Mouse (Mus musculus) kidney, embryonic 14.5 days (tissue): Measurements from ENCODE around the gene Foxd3. TPM values are rescaled to one million over a fixed set of nuclear protein-coding genes. Genes with fewer than 3 reads are reported as not detected.
A peak's percentile ranks its signal among the peaks of the same experiment; 100 is the strongest.
"Not testable (repeated sequence)": the region's sequence is repeated elsewhere in the genome, so short reads cannot be mapped to it uniquely, and the experiment has no call there.

Experiments used
- ATAC-seq: fragments of 200-750 bp; cut with Nextera tagmentation; 2 replicates; pipeline ENCODE4 v1.8.0; 2017; ENCODE audit warnings: moderate number of reproducible peaks, mild to moderate bottlenecking, moderate TSS enrichment, moderate library complexity; ENCODE audit not compliant: low FRiP score, low TSS enrichment
- H3K27ac ChIP-seq: fragments of 300-500 bp; sonication (generic); 2 replicates; pipeline ENCODE4 v1.5.1; 2014; ENCODE audit warnings: low read depth, mild to moderate bottlenecking, low read length, moderate library complexity, mixed read lengths
- H3K27me3 ChIP-seq: fragments of 300-500 bp; sonication (generic); 2 replicates; pipeline ENCODE4 v1.6.1; 2014; ENCODE audit warnings: mild to moderate bottlenecking, low read length; ENCODE audit not compliant: control insufficient read depth, insufficient read depth
- H3K36me3 ChIP-seq: fragments of 300-500 bp; sonication (generic); 2 replicates; pipeline ENCODE4 v1.6.1; 2014; ENCODE audit warnings: low read length, mixed read lengths; ENCODE audit not compliant: control insufficient read depth, insufficient read depth
- H3K4me1 ChIP-seq: fragments of 300-500 bp; sonication (generic); 2 replicates; pipeline ENCODE4 v1.6.1; 2014; ENCODE audit warnings: low read length, mixed read lengths; ENCODE audit not compliant: control insufficient read depth, insufficient read depth
- H3K4me2 ChIP-seq: fragments of 300-500 bp; sonication (generic); replicated peaks from 2 replicates; pipeline ENCODE4 v1.6.1; 2014; ENCODE audit warnings: low read depth, mild to moderate bottlenecking, low read length
- H3K4me3 ChIP-seq: fragments of 300-500 bp; sonication (generic); 2 replicates; pipeline ENCODE4 v1.5.1; 2014; ENCODE audit warnings: mild to moderate bottlenecking, low read length
- H3K9ac ChIP-seq: fragments of 300-500 bp; sonication (generic); 2 replicates; pipeline ENCODE4 v1.6.1; 2014; ENCODE audit warnings: low read depth, mild to moderate bottlenecking, low read length, moderate library complexity
- H3K9me3 ChIP-seq: fragments of 300-500 bp; sonication (generic); 2 replicates; pipeline ENCODE4 v1.6.1; 2016; ENCODE audit warnings: low read length; ENCODE audit not compliant: control insufficient read depth
- WGBS: fragments of 180-500 bp; shearing (Covaris S2); extraction: QIAGEN DNeasy Blood & Tissue Kit; methylation state at CpG from one replicate; pipeline ENCODE4 v1.1.7; 2014; 5-methylcytosine and 5-hydroxymethylcytosine counted together
- polyA plus RNA-seq: library from polyadenylated mRNA; unstranded; fragments of >200 nt; fragmentation: Nextera tagmentation; extraction: Ambion mirVana; gene quantifications from 2 replicates; pipeline ENCODE4 v1.2.1, GENCODE M21; 2014

Gene Foxd3
- not detected in 2 replicates for polyA plus RNA-seq

DNA sequence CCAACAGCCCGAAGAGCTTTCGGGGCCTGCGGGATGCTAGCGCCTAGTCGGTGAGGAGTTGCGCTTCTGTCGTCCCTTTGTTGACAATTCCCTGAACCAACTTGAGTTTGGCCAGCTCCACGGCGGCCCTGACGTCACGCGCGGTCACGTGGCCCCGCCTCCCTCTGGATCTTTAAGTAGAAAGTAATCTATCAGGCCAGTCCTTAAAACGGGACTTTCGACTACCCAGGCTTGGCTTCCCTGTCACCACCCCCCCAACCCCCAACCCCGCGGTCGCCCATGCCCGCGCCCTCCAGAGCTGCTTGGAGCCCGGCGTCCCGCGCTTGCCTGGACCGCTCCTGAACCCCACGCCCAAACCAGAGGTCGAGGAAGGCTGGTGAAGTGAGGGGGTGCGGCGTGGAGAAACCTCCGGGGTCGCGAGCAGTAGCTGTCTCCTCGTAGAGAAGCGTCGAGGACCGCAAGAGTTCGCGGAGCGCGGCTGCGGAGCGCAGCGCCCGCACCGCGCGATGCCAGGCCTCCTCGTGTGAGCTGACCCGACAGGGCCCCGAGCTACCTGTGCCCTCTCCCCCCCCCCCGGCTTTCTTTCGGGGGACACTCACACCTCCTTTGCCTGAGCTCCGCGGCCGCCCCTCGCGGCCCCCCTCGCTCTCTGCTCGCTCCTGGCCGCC is at the start of gene Foxd3:
TSS of gene Foxd3 (plus strand) at position 363 of the 668 bp plus-strand sequence.
- peak within 1 kb of the TSS; percentile 27 for H3K4me3 ChIP-seq
- no peak within 1 kb of the TSS for H3K27ac ChIP-seq
- H3K4me1 ChIP-seq = peaks cover 11% of the 10 kb centered on the region; the same call in 1 of the 2 replicates
- H3K9ac ChIP-seq = no peak within 1 kb of the TSS
- 0 out of 2 replicates have a peak, but pooled peaks have one; percentile 40 for ATAC-seq
- H3K9me3 ChIP-seq = no peaks in the 10 kb centered on the region
- WGBS = under 1% methylated on average over 56 of the region's 62 CpGs
- no peaks in the 10 kb centered on the region for H3K36me3 ChIP-seq
- H3K27me3 ChIP-seq = peaks cover 88% of the 10 kb centered on the region
- peak within 1 kb of the TSS; percentile 39 for H3K4me2 ChIP-seq

GRCm38 (mm10) chr4:99612156-99612555 is 43.9 kb upstream of the Foxd3 start:
- WGBS = 74% methylated on average over 10 of the region's 10 CpGs
- no peak overlapping the region for H3K4me2 ChIP-seq
- no peak overlapping the region for H3K4me3 ChIP-seq
- ATAC-seq = no peak
- H3K9me3 ChIP-seq = no peaks in the 10 kb centered on the region
- H3K27me3 ChIP-seq = no peaks in the 10 kb centered on the region
- no peak overlapping the region for H3K9ac ChIP-seq
- no peak overlapping the region for H3K27ac ChIP-seq
- H3K36me3 ChIP-seq = no peaks in the 10 kb centered on the region
- no peaks in the 10 kb centered on the region for H3K4me1 ChIP-seq

DNA sequence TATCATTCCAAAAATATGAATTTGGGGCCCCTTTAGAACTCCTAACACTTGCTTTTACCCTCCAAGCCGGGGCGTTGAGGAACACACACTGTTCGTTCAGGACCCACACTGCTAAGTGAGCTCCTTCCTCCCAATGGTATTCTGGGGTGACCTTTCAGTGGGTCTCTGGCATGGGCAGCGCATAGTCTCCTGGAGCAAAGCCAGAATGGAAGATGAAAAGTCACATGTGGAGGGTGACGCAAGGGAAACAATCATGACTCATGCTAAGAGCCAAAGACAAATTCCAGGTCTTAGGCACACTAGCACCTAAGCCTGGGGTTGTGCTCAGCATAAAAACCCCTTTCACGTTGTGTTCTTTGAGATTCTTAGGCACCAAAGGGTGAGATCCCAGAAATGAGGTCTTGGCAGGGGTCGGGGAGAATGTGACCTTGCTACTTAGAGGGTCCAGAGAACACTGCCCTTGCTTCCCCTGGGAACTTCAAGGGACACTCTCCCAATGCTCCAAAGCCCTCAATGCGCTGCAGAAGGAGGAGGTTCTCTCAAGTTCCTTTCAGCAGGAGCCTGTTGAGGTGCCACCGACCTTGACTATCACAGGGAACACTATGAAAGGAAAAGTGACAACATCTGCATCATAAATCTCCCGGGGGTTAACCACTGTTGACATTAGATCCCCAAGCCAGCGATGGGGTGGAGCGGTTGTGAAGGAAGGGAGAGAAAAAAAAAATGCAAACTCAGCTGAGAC is 43.3 kb upstream of the Foxd3 start:
- Histone ChIP-seq H3K9me3 (no peaks in the 10 kb centered on the region), H3K4me3 (no peak overlapping the region), H3K9ac (no peak overlapping the region), H3K36me3 (no peaks in the 10 kb centered on the region), H3K27me3 (no peaks in the 10 kb centered on the region), H3K27ac (no peak overlapping the region), H3K4me1 (no peaks in the 10 kb centered on the region), H3K4me2 (no peak overlapping the region)
- ATAC-seq = no peak
- WGBS = 66% methylated on average over 12 of the region's 12 CpGs

DNA sequence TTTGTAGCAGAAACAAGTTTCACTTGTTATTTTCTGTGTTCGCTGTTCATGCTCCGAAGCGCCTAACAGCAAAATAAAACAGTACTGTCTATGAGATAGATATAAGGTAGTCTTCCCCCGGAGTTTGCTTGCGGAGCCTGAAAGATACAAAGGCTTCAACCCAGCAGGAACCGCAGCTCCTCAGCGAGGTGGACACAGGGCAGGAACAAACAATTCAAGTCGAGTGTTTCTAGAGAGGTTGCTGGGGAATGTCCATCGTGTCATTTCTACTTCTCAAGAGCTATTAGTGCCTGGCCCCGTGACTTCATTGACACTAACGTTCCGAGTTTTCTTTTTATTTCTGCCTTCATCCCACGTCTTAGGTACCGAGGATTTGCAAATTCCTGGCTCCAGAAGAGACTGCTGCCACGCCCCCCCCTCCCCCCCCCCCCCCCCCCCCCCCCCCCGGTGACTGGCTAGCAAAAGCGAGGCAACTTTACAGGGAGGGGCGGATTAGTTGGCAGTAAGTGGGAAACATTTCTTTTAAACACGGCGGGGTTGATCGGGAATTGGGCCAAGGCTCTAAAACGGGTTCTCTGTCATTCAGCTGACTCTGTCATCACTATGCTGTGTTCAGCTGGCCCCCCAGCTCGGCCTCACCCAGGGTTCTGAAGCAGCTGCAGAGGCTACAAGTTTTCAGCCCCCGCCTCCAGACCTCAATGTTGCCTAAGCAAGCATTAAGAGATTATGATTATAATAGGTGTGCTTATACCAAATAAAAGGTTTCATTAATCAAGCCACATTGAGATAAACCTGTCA is 29.9 kb upstream of the Foxd3 start:
- no peak for ATAC-seq
- Histone ChIP-seq H3K9ac (no peak overlapping the region), H3K4me3 (no peak overlapping the region), H3K36me3 (no peaks in the 10 kb centered on the region), H3K4me2 (peak overlapping the region; percentile 26; the same call in 1 of the 2 replicates), H3K9me3 (no peaks in the 10 kb centered on the region), H3K27ac (no peak overlapping the region), H3K27me3 (peaks cover 2% of the 10 kb centered on the region; the same call in 1 of the 2 replicates), H3K4me1 (no peaks in the 10 kb centered on the region)
- 15% methylated on average over 20 of the region's 24 CpGs for WGBS

DNA sequence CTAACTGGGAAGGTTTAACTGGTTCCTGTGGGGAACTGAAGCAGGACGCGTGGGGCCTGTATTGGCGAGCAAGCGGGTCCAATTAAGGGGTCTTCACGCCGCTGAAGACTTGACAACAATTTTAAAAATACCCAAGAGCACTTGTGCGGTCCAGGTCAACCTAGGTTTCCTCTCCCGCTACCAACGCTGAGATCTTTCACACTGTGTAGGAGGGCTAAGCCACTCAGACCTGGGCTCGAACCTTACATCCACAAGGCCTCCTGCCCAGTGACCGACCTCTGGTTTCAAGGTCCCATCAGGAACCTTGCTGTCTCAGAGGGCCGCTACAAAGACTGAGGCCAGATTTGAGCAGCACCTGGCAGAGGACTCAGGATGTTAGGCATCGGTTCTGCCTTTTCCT is 29.0 kb upstream of the Foxd3 start:
- Histone ChIP-seq H3K4me2 (no peak overlapping the region), H3K4me1 (no peaks in the 10 kb centered on the region), H3K27me3 (peaks cover 2% of the 10 kb centered on the region; the same call in 1 of the 2 replicates), H3K9me3 (no peaks in the 10 kb centered on the region), H3K27ac (no peak overlapping the region), H3K4me3 (no peak overlapping the region), H3K9ac (no peak overlapping the region), H3K36me3 (no peaks in the 10 kb centered on the region)
- no peak for ATAC-seq
- 70% methylated on average over 13 of the region's 13 CpGs for WGBS

DNA sequence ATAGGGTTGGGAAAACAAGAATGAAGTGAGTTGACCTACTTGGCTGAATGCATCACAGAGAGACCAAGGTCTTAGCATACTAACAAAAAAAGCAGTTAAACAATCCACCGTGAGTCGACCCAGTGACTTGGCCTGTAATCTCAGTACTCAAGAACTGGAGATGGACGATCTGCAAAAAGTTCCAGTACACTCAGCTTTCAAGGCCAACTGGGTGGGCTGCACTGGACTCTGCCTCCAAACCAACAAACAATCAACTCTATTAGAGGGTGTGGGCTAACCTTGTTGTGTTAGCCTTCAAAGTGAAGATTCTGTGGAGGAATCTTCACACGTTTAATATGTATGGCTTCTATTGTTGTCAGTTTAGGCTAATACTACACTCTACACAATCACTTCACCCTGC is 20.1 kb upstream of the Foxd3 start:
- 78% methylated on average over 4 of the region's 4 CpGs for WGBS
- Histone ChIP-seq H3K4me1 (no peaks in the 10 kb centered on the region), H3K36me3 (no peaks in the 10 kb centered on the region), H3K9ac (no peak overlapping the region), H3K4me2 (no peak overlapping the region), H3K27me3 (no peaks in the 10 kb centered on the region), H3K9me3 (no peaks in the 10 kb centered on the region), H3K4me3 (no peak overlapping the region), H3K27ac (no peak overlapping the region)
- no peak for ATAC-seq

- ATAC-seq = no peak
- no peak overlapping the region for H3K9ac ChIP-seq
- no peaks in the 10 kb centered on the region for H3K36me3 ChIP-seq
- H3K4me3 ChIP-seq = no peak overlapping the region
- 71% methylated on average over 4 of the region's 4 CpGs for WGBS
- no peaks in the 10 kb centered on the region for H3K9me3 ChIP-seq
- no peak overlapping the region for H3K27ac ChIP-seq
- no peak overlapping the region for H3K4me2 ChIP-seq
- H3K4me1 ChIP-seq = no peaks in the 10 kb centered on the region
- no peaks in the 10 kb centered on the region for H3K27me3 ChIP-seq
Measured at GRCm38 (mm10) chr4:99636711-99637110, 19.4 kb upstream of the Foxd3 start.

DNA sequence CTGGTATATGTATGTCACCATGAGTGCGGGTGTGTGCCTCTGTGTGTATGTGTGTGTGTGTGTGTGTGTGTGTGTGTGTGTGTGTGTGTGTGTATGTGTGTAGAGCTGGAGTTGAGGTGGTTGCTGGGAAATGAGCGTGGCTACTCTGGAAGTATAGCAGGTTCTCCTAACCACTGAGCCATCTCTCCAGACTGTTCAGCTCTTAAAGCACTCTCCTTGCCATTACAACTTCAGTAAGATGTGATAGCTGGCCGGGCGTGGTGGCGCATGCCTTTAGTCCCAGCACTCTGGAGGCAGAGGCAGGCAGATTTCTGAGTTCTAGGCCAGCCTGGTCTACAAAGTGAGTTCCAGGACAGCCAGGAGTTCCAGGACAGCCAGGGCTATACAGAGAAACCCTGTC is 15.5 kb upstream of the Foxd3 start:
- not testable (repeated sequence) for H3K9ac ChIP-seq, H3K4me3 ChIP-seq, H3K4me1 ChIP-seq, ATAC-seq, H3K4me2 ChIP-seq, H3K36me3 ChIP-seq, H3K9me3 ChIP-seq, H3K27ac ChIP-seq, H3K27me3 ChIP-seq
- 94% methylated on average over 5 of the region's 5 CpGs for WGBS
